In genomic region chr8:107941922-107942694, GRCm38 (mm10) we compare ENCODE assay signal across 8 mouse cellular contexts. TPM values are rescaled to one million over a fixed set of nuclear protein-coding genes. Genes with fewer than 3 reads are reported as not detected.
DNase-seq lines count a peak whose midpoint lies in the region; ATAC-seq and TF ChIP-seq lines count a peak whose summit lies in the region.

Gene Zfhx3 (plus strand): TSS chr8:107942644.

- peak within 1 kb of the TSS; percentile 55 for H3K9ac ChIP-seq in heart, embryonic 13.5 days
- H3K9ac ChIP-seq in hindbrain, embryonic 11.5 days (ENCODE audit: low read depth, low read length): no peak within 1 kb of the TSS
- peak within 1 kb of the TSS; percentile 63 for H3K9ac ChIP-seq in midbrain, postnatal 0 days (replicated peaks; ENCODE audit: low read length, poor library complexity, severe bottlenecking)

- no peaks in the 10 kb centered on the region for H3K9me3 ChIP-seq in heart, embryonic 13.5 days
- no peaks in the 10 kb centered on the region for H3K9me3 ChIP-seq in embryonic facial prominence, embryonic 10.5 days
- no peaks in the 10 kb centered on the region for H3K9me3 ChIP-seq in hindbrain, embryonic 11.5 days (ENCODE audit: control insufficient read depth, low read length)
- H3K9me3 ChIP-seq in midbrain, postnatal 0 days (ENCODE audit: low read length): no peaks in the 10 kb centered on the region

- H3K4me3 ChIP-seq in heart, embryonic 13.5 days: peak within 1 kb of the TSS; percentile 41
- H3K4me3 ChIP-seq in embryonic facial prominence, embryonic 10.5 days: peak within 1 kb of the TSS; percentile 52
- H3K4me3 ChIP-seq in hindbrain, embryonic 11.5 days (ENCODE audit: low read depth, low read length): peak within 1 kb of the TSS; percentile 4; the same call in 1 of the 2 replicates
- H3K4me3 ChIP-seq in midbrain, postnatal 0 days (ENCODE audit: low read depth, low read length): peak within 1 kb of the TSS; percentile 33

- H3K36me3 ChIP-seq in heart, embryonic 13.5 days: no peaks in the 10 kb centered on the region
- no peaks in the 10 kb centered on the region for H3K36me3 ChIP-seq in embryonic facial prominence, embryonic 10.5 days (replicated peaks)
- no peaks in the 10 kb centered on the region for H3K36me3 ChIP-seq in hindbrain, embryonic 11.5 days (ENCODE audit: control insufficient read depth, insufficient read depth, low read length)
- no peaks in the 10 kb centered on the region for H3K36me3 ChIP-seq in midbrain, postnatal 0 days (ENCODE audit: insufficient read depth, low read length)

- ATAC-seq in heart, embryonic 13.5 days (ENCODE audit: extremely low read depth, insufficient number of reproducible peaks, low FRiP score, low TSS enrichment): no peak
- ATAC-seq in hindbrain, embryonic 11.5 days (ENCODE audit: low FRiP score): no peak
- ATAC-seq in midbrain, postnatal 0 days (ENCODE audit: low FRiP score): no peak

- no peak for TF ChIP-seq CTCF in midbrain, postnatal 0 days (IDR thresholded peaks at IDR 0.05)

- H3K4me1 ChIP-seq in heart, embryonic 13.5 days: peaks cover 29% of the 10 kb centered on the region
- H3K4me1 ChIP-seq in embryonic facial prominence, embryonic 10.5 days: peaks cover 66% of the 10 kb centered on the region
- H3K4me1 ChIP-seq in hindbrain, embryonic 11.5 days (replicated peaks; ENCODE audit: control insufficient read depth, insufficient read depth, low read length): peaks cover 7% of the 10 kb centered on the region; the same call in 1 of the 2 replicates
- peaks cover 9% of the 10 kb centered on the region; the same call in 1 of the 2 replicates for H3K4me1 ChIP-seq in midbrain, postnatal 0 days (ENCODE audit: insufficient read depth, low read length)

- peaks cover 31% of the 10 kb centered on the region for H3K27me3 ChIP-seq in heart, embryonic 13.5 days (replicated peaks)
- peaks cover 57% of the 10 kb centered on the region for H3K27me3 ChIP-seq in embryonic facial prominence, embryonic 10.5 days (replicated peaks; ENCODE audit: low read depth, poor library complexity, severe bottlenecking)
- peaks cover 4% of the 10 kb centered on the region for H3K27me3 ChIP-seq in hindbrain, embryonic 11.5 days (ENCODE audit: control insufficient read depth, insufficient read depth, low read length)
- no peaks in the 10 kb centered on the region for H3K27me3 ChIP-seq in midbrain, postnatal 0 days (ENCODE audit: insufficient read depth, low read length)

- no peak for DNase-seq in heart, adult 8-10 months (ENCODE audit: low spot score)
- peak; percentile 30 for DNase-seq in embryonic facial prominence, embryonic 10.5 days (ENCODE audit: low spot score)
- no peak for DNase-seq in hindbrain, embryonic 11.5 days (ENCODE audit: low spot score)
- DNase-seq in midbrain, postnatal 0 days (ENCODE audit: low spot score): no peak
- no peak for DNase-seq in cerebellum, adult 18-20 months
- DNase-seq in kidney, postnatal 10 days: no peak
- no peak for DNase-seq in frontal cortex, postnatal 14 days (ENCODE audit: low spot score in 2 of 2)

- no peak within 1 kb of the TSS for H3K27ac ChIP-seq in heart, embryonic 13.5 days (replicated peaks)
- H3K27ac ChIP-seq in embryonic facial prominence, embryonic 10.5 days (replicated peaks): peak within 1 kb of the TSS; percentile 76
- H3K27ac ChIP-seq in hindbrain, embryonic 11.5 days (ENCODE audit: low read depth, low read length): peak within 1 kb of the TSS; percentile 81
- peak within 1 kb of the TSS; percentile 79 for H3K27ac ChIP-seq in midbrain, postnatal 0 days (ENCODE audit: low read depth, low read length)

- 21% methylated on average over 11 of the region's 11 CpGs for WGBS in heart, embryonic 13.5 days
- WGBS in embryonic facial prominence, embryonic 10.5 days: 19% methylated on average over 11 of the region's 11 CpGs
- WGBS in hindbrain, embryonic 11.5 days: 26% methylated on average over 11 of the region's 11 CpGs
- 9% methylated on average over 11 of the region's 11 CpGs for WGBS in midbrain, postnatal 0 days

- H3K4me2 ChIP-seq in heart, embryonic 13.5 days: peak within 1 kb of the TSS; percentile 76
- peak within 1 kb of the TSS; percentile 8 for H3K4me2 ChIP-seq in hindbrain, embryonic 11.5 days (replicated peaks; ENCODE audit: low read depth, low read length)
- peak within 1 kb of the TSS; percentile 63 for H3K4me2 ChIP-seq in midbrain, postnatal 0 days (ENCODE audit: low read depth, low read length, poor library complexity, severe bottlenecking)

RNA-seq across cellular contexts. Expression of gene Zfhx3, which starts in this region (rescaled TPM):
- 5.1 and 6.2 TPM in 2 replicates for polyA plus RNA-seq in heart, embryonic 13.5 days (2015; fragmentation: Nextera tagmentation; extraction: Ambion mirVana)
- 1 to 10 TPM; 7.7 to 8.0 (median 7.8) TPM for total RNA-seq in heart, adult 8-10 months (2022)
- 16.4 and 18.8 TPM in 2 replicates for polyA plus RNA-seq in embryonic facial prominence, embryonic 10.5 days (2016; fragmentation: Nextera tagmentation; extraction: Ambion mirVana)
- polyA plus RNA-seq in hindbrain, embryonic 11.5 days (2014; fragmentation: Nextera tagmentation; extraction: Ambion mirVana): 36.4 and 47.1 TPM in 2 replicates
- 44.5 and 52.0 TPM in 2 replicates for total RNA-seq in midbrain, postnatal 0 days (2014; rRNA removed)
- 25.0 and 33.1 TPM in 2 replicates for polyA plus RNA-seq in midbrain, postnatal 0 days (2015; fragmentation: Nextera tagmentation; extraction: Ambion mirVana)

Comparison
In these comparisons a context has a peak if more than half of its experiments do, and no peak if none do; other contexts are left out.
1. H3K4me2 ChIP-seq: peak in every context shown above with its lines; median percentile 76 in heart, embryonic 13.5 days; 63 in midbrain, postnatal 0 days; 8 in hindbrain, embryonic 11.5 days.